Mouse (Mus musculus): ENCODE results near the gene Tm6sf1.

- no peak for TF ChIP-seq HCFC1 (IDR thresholded peaks at IDR 0.05; ENCODE audit: borderline replicate concordance, insufficient read depth, low read length)
- no peak for TF ChIP-seq ZNF384 (IDR thresholded peaks at IDR 0.05; ENCODE audit: low read depth, low read length)
Measured at GRCm38 (mm10) chr7:81834847-81835246, 24.0 kb upstream of the Tm6sf1 start.

Data from ES-E14 (cell line).